Mouse (Mus musculus): ENCODE measurements around the gene Map3k5. TPM values are rescaled to one million over a fixed set of nuclear protein-coding genes. Genes with fewer than 3 reads are reported as not detected.

The Map3k5 gene
- polyA plus RNA-seq, 1 experiment from 2014 or later = 2.7 TPM

DNA sequence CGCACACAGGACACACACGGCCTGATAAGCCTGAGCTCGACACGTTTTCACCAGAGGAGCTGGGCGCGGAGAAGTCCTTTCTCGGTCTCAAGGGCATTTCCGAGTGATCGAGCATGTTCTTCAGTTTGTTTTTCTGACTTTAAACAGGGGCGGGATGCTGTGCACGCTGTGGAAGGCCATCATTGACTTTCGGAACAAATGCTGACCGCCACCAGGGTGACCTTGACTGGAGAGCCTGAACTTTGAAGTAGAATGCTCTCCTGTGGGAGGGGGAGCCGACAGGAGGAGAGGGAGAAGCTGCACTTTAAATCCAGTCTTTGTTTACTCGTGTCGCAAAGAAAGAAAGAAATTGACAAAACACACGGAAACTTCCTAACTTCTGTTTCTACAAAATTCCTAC is 207.1 kb downstream of the Map3k5 start:
- no peak overlapping the region for H3K27ac ChIP-seq (replicated peaks)
- WGBS = 61% methylated on average over 17 of the region's 17 CpGs
- no peak for ATAC-seq (ENCODE audit: extremely low read depth, insufficient number of reproducible peaks, low FRiP score, low TSS enrichment)

DNA sequence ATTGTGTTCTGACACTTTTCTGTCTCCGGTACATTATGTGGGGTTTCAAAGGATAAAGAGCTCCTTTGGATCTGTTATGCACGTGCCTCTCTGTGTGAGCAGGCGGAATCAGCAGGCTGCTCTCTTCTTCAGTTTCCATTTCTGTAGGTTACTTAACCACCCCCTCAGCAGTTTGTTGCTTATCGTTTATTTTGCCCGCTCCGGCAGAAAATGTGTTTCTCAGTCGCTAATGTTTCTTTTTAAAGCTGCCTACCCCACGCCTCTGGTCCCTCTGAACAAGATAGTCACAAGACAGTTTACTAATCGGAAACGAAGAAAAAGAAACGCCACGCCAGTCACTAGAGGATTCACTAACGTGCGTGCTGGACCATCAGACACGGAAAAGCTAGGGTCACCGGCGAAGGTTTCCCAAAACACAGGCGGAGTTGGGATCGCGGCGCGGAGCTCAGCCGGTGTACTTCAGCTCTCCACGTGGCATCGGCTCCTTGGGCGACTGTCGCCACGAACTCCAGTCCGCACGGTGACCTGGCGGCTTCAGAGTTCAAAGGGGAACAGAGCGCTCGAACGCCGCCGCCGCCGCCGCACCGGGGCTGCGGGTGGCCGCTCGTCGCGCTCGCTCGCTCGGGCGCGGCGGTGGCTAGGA is 214.0 kb downstream of the Map3k5 start, which contains the start of gene Map7:
Map7 (plus strand) TSS at position 342 of the 643 bp plus-strand sequence.
- H3K4me3 ChIP-seq = peak within 1 kb of the TSS; percentile 78
- peak within 1 kb of the TSS; percentile 94 for H3K4me2 ChIP-seq
- H3K27me3 ChIP-seq (replicated peaks) = peaks cover 44% of the 10 kb centered on the region
- H3K9me3 ChIP-seq = no peaks in the 10 kb centered on the region
- peak within 1 kb of the TSS; percentile 37; the same call in 1 of the 2 replicates for H3K27ac ChIP-seq (replicated peaks)
- 5% methylated on average over 39 of the region's 51 CpGs for WGBS
- H3K36me3 ChIP-seq = no peaks in the 10 kb centered on the region; the same call in 1 of the 2 replicates
- no peak for ATAC-seq (ENCODE audit: extremely low read depth, insufficient number of reproducible peaks, low FRiP score, low TSS enrichment)
- peaks cover 5% of the 10 kb centered on the region for H3K4me1 ChIP-seq
- peak within 1 kb of the TSS; percentile 86 for H3K9ac ChIP-seq

More for the DNA sequence above, 207.1 kb downstream of the Map3k5 start:
- Histone ChIP-seq H3K4me3 (no peak overlapping the region), H3K9ac (no peak overlapping the region), H3K4me1 (0 out of 2 replicates have a peak, but pooled peaks cover 4% of the 10 kb centered on the region), H3K27me3 (replicated peaks) (peaks cover 7% of the 10 kb centered on the region), H3K36me3 (peaks cover 28% of the 10 kb centered on the region), H3K9me3 (no peaks in the 10 kb centered on the region), H3K4me2 (no peak overlapping the region)

DNA sequence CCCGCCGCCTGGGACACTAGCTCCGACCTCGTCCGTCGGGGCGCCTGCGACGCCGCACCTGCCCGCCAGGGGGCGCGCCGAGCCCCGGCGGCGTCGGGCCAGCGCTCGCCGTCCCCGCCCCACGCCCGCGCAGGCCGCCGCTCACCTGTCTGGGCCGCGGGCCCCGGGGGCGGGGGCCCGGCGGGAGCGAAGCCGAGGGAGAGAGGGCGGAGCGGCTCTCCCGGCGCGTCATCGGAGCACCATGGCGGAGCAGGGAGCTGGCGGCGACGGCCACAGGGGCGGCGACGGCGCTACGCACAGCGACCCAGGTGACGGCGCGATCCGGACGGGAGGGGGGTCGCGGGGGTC is 214.5 kb downstream of the Map3k5 start:
- 0% methylated on average over 41 of the region's 58 CpGs for WGBS
- Histone ChIP-seq H3K4me2 (peak overlapping the region; percentile 94), H3K4me3 (peak overlapping the region; percentile 78), H3K4me1 (peaks cover 5% of the 10 kb centered on the region), H3K9me3 (no peaks in the 10 kb centered on the region), H3K9ac (peak overlapping the region; percentile 86), H3K27me3 (replicated peaks) (peaks cover 44% of the 10 kb centered on the region), H3K36me3 (no peaks in the 10 kb centered on the region), H3K27ac (replicated peaks) (no peak overlapping the region)
- peak; percentile 58 for ATAC-seq (ENCODE audit: extremely low read depth, insufficient number of reproducible peaks, low FRiP score, low TSS enrichment)

DNA sequence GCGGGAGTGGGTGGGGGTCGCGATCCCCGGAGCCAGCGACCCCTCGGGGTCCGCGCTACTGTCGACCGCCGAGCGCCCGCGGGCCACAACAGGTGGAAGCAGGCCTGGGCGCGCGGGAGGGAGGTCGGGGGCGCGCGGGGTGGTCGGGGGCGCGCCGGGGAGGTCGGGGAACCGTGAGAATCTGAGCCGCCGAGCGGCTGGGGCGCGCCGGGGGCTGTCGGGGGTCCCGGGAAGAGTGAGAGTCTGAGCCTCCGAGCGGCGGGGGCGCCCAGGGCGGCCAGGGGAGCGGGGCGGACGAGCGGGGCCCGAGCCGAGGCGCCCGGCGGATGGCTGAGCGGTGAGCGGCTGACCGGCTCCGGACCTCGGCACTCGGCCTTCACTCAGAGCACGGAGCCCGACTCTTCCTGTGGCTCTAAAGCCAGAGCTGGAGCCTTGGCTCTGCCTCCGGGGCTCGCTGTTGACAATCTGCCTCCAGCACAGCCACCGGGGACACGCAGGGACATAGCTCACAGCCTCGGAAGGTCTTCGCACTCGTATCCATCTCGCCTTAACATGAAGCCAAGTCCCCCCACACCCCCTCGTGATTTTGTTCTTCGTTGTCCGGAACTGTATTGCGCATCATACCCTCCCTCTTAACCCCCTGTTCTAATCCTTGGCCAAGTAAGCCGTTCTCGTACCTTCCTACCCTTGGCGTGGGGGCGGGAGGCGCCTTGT is 215.0 kb downstream of the Map3k5 start:
- Histone ChIP-seq H3K27ac (replicated peaks) (peak overlapping the region; percentile 37; the same call in 1 of the 2 replicates), H3K27me3 (replicated peaks) (peaks cover 44% of the 10 kb centered on the region)

DNA sequence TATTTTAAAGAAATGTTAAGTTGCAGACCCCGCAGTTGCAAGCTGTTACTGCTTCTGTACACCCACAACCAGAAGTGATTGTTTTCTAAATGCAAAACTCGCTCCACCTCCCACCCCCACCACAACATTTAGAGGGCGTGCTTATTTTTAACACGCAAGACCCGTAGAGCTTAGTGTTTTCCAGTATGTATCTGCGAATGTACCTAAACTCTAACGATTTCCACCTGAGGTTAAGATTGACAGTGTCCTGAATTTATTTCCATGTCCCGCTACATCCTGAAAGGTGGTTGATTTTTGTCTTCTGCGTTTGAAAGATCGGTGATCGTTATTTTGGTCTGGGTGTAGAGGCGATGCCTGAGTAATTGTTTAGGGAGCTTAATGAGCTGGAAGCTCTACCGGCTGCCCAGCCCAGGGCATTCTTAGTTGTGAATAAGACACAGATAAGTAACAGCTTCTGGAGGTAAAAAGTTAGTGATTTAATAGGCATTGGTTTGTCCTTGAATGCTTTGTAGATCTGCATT is 215.6 kb downstream of the Map3k5 start:
- Histone ChIP-seq H3K4me1 (peaks cover 5% of the 10 kb centered on the region), H3K9ac (peak overlapping the region; percentile 86), H3K4me3 (peak overlapping the region; percentile 78), H3K27me3 (replicated peaks) (peaks cover 44% of the 10 kb centered on the region), H3K27ac (replicated peaks) (no peak overlapping the region), H3K36me3 (no peaks in the 10 kb centered on the region), H3K4me2 (peak overlapping the region; percentile 94), H3K9me3 (no peaks in the 10 kb centered on the region)
- no peak for ATAC-seq (ENCODE audit: extremely low read depth, insufficient number of reproducible peaks, low FRiP score, low TSS enrichment)
- 5% methylated on average over 13 of the region's 13 CpGs for WGBS

More for the DNA sequence above, 215.0 kb downstream of the Map3k5 start:
- H3K4me1 ChIP-seq = peaks cover 5% of the 10 kb centered on the region
- H3K4me2 ChIP-seq = peak overlapping the region; percentile 94
- ATAC-seq (ENCODE audit: extremely low read depth, insufficient number of reproducible peaks, low FRiP score, low TSS enrichment) = peak; percentile 57
- H3K4me3 ChIP-seq = peak overlapping the region; percentile 78
- peak overlapping the region; percentile 86 for H3K9ac ChIP-seq
- WGBS = 1% methylated on average over 55 of the region's 74 CpGs
- H3K36me3 ChIP-seq = no peaks in the 10 kb centered on the region
- no peaks in the 10 kb centered on the region for H3K9me3 ChIP-seq

DNA sequence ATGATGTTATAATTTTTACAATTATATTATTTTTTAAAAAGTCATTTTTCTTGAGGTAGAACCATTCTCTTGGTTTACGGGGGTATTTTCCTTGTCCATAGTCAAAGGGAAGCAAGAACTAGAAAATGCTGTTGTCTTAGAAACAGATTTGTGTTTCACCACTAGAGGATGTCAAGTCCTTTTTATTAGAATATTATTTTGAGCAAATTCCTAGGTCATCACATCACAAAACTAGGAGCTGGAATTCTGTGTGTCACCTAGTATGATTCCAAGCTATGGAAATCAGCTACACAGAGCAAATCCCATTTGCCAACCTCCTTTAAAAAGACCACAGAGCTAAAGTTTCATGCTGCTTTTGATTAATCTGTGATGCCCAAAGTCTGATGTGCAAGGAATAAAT is 217.9 kb downstream of the Map3k5 start:
- no peak overlapping the region for H3K9ac ChIP-seq
- H3K4me1 ChIP-seq = peaks cover 16% of the 10 kb centered on the region
- no peak overlapping the region for H3K4me3 ChIP-seq
- WGBS = 76% methylated on average over 1 of the region's 1 CpGs
- no peak overlapping the region for H3K27ac ChIP-seq (replicated peaks)
- H3K36me3 ChIP-seq = no peaks in the 10 kb centered on the region
- no peak for ATAC-seq (ENCODE audit: extremely low read depth, insufficient number of reproducible peaks, low FRiP score, low TSS enrichment)
- H3K27me3 ChIP-seq (replicated peaks) = peaks cover 32% of the 10 kb centered on the region
- no peaks in the 10 kb centered on the region for H3K9me3 ChIP-seq
- no peak overlapping the region for H3K4me2 ChIP-seq

DNA sequence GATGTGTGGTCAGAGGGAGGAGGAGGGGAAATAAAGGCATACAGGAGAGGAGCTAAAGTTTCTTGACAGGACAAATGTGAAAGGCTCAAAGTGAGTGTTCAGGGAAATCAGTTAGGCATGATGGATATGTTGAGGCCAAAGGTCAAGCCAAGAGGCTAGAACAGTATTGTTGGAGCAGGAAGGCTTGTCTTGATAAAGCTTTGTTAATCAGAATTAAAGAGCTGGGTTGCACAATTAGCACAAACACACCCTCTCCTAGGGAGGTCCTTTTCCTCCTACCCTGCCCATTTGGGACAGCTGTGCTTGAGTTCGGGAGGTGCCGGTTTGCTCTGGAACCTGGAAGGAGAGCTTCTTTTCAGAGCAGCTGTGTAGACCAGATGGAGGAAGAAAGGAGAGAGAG is 219.2 kb downstream of the Map3k5 start:
- Histone ChIP-seq H3K4me2 (no peak overlapping the region), H3K9ac (no peak overlapping the region), H3K9me3 (no peaks in the 10 kb centered on the region), H3K36me3 (no peaks in the 10 kb centered on the region), H3K4me1 (peaks cover 22% of the 10 kb centered on the region), H3K4me3 (no peak overlapping the region), H3K27me3 (replicated peaks) (peaks cover 18% of the 10 kb centered on the region), H3K27ac (replicated peaks) (no peak overlapping the region)
- 71% methylated on average over 2 of the region's 2 CpGs for whole genome bisulfite sequencing
- no peak for ATAC-seq (ENCODE audit: extremely low read depth, insufficient number of reproducible peaks, low FRiP score, low TSS enrichment)

DNA sequence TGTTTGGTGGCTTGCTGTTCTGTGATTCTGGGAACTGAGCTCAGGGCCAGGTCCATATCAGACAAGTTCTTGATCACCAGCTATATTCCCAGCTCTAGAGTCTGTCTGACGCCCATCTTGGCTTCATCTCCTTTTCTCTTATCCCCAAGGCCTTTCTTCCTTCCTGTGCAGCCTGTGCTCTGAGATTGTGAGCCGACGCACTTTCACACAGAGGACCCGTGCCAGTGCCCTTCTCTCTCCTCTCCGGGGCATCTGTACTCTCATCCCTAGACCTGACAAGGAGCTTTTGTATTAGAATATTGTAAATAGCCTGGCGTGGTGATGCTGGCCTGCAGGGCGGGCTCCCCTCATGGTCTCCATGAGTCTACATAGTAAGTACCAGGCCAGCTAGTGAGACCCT is 221.1 kb downstream of the Map3k5 start:
- Histone ChIP-seq H3K9ac (no peak overlapping the region), H3K4me3 (no peak overlapping the region), H3K4me1 (peaks cover 31% of the 10 kb centered on the region), H3K27me3 (replicated peaks) (peaks cover 5% of the 10 kb centered on the region), H3K36me3 (no peaks in the 10 kb centered on the region), H3K4me2 (no peak overlapping the region), H3K9me3 (no peaks in the 10 kb centered on the region), H3K27ac (replicated peaks) (no peak overlapping the region)
- ATAC-seq (ENCODE audit: extremely low read depth, insufficient number of reproducible peaks, low FRiP score, low TSS enrichment) = no peak
- 55% methylated on average over 7 of the region's 7 CpGs for WGBS

DNA sequence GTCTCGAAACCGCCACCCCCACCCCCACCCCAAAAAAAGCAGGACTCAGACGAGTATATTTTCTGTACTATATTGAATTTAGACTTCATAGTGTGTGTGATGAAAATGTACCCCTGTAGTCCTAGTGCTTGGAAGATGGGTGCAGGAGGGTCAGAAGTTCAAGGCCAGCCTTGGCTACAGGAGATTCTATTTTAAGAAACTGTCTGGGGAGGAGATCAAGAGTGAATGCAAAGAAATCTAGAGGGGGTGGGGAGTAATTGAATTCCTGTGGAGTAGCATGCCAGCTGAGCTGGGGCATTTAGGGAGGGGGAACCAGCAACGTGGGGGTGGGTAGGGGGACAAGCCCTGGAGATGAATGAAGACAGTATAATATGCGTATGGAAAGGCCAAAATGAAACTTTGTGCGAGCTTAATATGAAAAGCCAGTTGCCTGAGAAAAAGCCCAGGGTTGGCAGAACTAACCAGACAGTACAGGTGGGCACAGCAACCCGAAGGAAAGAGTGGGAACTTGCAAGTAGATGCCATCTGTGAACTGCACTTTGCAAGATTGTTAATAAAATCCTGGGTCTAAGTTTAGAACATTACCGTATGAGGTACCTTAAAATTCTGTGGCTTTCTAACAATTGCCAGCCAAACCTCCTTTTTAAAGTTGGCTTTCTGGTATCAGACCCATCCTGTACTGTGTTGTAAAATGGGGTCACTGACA is 222.9 kb downstream of the Map3k5 start:
- Histone ChIP-seq H3K27ac (replicated peaks) (no peak overlapping the region), H3K9ac (no peak overlapping the region), H3K27me3 (replicated peaks) (no peaks in the 10 kb centered on the region), H3K4me1 (peaks cover 39% of the 10 kb centered on the region), H3K9me3 (no peaks in the 10 kb centered on the region), H3K4me3 (no peak overlapping the region), H3K4me2 (no peak overlapping the region), H3K36me3 (no peaks in the 10 kb centered on the region)
- 71% methylated on average over 8 of the region's 8 CpGs for WGBS
- no peak for ATAC-seq (ENCODE audit: extremely low read depth, insufficient number of reproducible peaks, low FRiP score, low TSS enrichment)

DNA sequence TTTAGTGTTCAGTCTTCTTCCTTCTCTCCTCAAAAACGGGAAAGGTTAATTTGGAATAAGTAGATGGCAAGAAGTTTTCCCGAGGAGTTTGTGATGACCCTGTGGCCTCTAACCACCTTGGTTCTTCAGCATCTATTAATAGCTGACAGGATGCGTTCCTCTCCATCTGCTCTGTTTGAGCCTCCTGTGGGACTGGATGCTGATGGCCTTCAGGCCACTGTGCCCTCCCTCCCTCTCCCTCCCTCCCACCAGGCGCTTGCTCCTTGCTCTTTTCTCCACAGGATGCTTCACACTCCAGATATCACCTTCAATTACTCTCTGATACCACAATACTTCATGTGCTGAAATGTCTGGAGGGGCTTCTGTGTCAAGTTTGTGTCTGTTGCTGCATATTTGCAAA is 224.5 kb downstream of the Map3k5 start:
- no peak overlapping the region for H3K4me3 ChIP-seq
- no peak overlapping the region for H3K9ac ChIP-seq
- H3K27ac ChIP-seq (replicated peaks) = peak overlapping the region; percentile 63
- no peaks in the 10 kb centered on the region for H3K27me3 ChIP-seq (replicated peaks)
- WGBS = 16% methylated on average over 4 of the region's 4 CpGs
- ATAC-seq (ENCODE audit: extremely low read depth, insufficient number of reproducible peaks, low FRiP score, low TSS enrichment) = no peak
- H3K4me2 ChIP-seq = no peak overlapping the region
- no peaks in the 10 kb centered on the region for H3K36me3 ChIP-seq
- peaks cover 46% of the 10 kb centered on the region for H3K4me1 ChIP-seq
- no peaks in the 10 kb centered on the region for H3K9me3 ChIP-seq

DNA sequence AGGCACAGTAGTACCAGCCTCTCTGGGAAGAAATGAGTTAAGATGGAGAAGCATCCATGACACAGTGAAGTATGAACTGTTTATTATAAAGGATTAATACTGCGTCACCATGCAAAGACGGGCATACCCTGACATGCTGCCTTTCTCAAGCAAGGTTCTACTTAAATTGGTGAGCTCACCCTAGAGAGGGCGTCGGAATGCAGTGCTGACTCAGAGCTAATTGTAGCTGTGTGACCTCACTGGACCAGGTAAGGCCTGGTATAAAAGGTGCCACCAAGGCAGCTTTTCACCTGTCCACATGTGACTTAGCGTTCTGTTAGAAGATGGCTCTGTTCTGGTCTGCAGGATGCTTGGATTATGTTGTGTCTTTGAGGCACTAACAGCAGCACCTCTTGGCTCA is 225.0 kb downstream of the Map3k5 start:
- Histone ChIP-seq H3K9me3 (no peaks in the 10 kb centered on the region), H3K4me1 (peaks cover 46% of the 10 kb centered on the region), H3K27ac (replicated peaks) (peak overlapping the region; percentile 63), H3K4me2 (no peak overlapping the region), H3K27me3 (replicated peaks) (no peaks in the 10 kb centered on the region), H3K9ac (no peak overlapping the region), H3K4me3 (no peak overlapping the region), H3K36me3 (no peaks in the 10 kb centered on the region)
- no peak for ATAC-seq (ENCODE audit: extremely low read depth, insufficient number of reproducible peaks, low FRiP score, low TSS enrichment)
- WGBS = 72% methylated on average over 5 of the region's 5 CpGs

Measured in heart, embryonic 13.5 days (tissue).